Mouse (Mus musculus): ENCODE results near the gene Map3k3. TPM values are rescaled to one million over a fixed set of nuclear protein-coding genes. Genes with fewer than 3 reads are reported as not detected.
A peak's percentile ranks its signal among the peaks of the same experiment; 100 is the strongest.
"Not testable (repeated sequence)": the region's sequence is repeated elsewhere in the genome, so short reads cannot be mapped to it uniquely, and the experiment has no call there.

Gene Map3k3
- total RNA-seq, 2 experiments from 2014 or later = 35.7 to 42.7 TPM

- intact Hi-C loops (cut with DNase I) = no loop called here
Measured at GRCm38 (mm10) chr11:106179711-106180448, 95.5 kb downstream of the Map3k3 start.

GRCm38 (mm10) chr11:106180449-106180801, 96.0 kb downstream of the Map3k3 start:
- DNase-seq (ENCODE audit: low spot score) = no peak
- intact Hi-C loops (cut with DNase I) = no loop called here

More at GRCm38 (mm10) chr11:106179711-106180448, 95.5 kb downstream of the Map3k3 start:
- DNase-seq (ENCODE audit: low spot score) = no peak

- intact Hi-C loops (cut with DNase I) = no loop called here
- no peak for DNase-seq (ENCODE audit: low spot score)
Measured at GRCm38 (mm10) chr11:106187326-106187725, 102.9 kb downstream of the Map3k3 start.

GRCm38 (mm10) chr11:106191716-106192115, 107.3 kb downstream of the Map3k3 start:
- intact Hi-C loops (cut with DNase I) = no loop called here
- DNase-seq (ENCODE audit: low spot score) = no peak

GRCm38 (mm10) chr11:106192241-106192640, 107.8 kb downstream of the Map3k3 start:
- intact Hi-C loops (cut with DNase I) = no loop called here
- DNase-seq (ENCODE audit: low spot score) = no peak

GRCm38 (mm10) chr11:106192657-106193370, 108.4 kb downstream of the Map3k3 start:
- DNase-seq (ENCODE audit: low spot score) = no peak

GRCm38 (mm10) chr11:106193371-106194154, 109.2 kb downstream of the Map3k3 start:
- peak; percentile 93 for DNase-seq (ENCODE audit: low spot score)
- intact Hi-C loops (cut with DNase I) = loop anchor here (2.0 kb wide), 1 partner anchor 21 kb away; no protein-coding TSS in a partner anchor

More at GRCm38 (mm10) chr11:106192657-106193370, 108.4 kb downstream of the Map3k3 start:
- intact Hi-C loops (cut with DNase I) = no loop called here

- no peak for DNase-seq (ENCODE audit: low spot score)
- intact Hi-C loops (cut with DNase I) = loop anchor here (2.0 kb wide), 1 partner anchor 21 kb away; no protein-coding TSS in a partner anchor
Measured at GRCm38 (mm10) chr11:106194155-106194541, 109.7 kb downstream of the Map3k3 start.

- no peak for DNase-seq (ENCODE audit: low spot score)
- intact Hi-C loops (cut with DNase I) = loop anchor here (2.0 kb wide), 1 partner anchor 20 kb away; no protein-coding TSS in a partner anchor
Measured at GRCm38 (mm10) chr11:106194891-106195290, 110.5 kb downstream of the Map3k3 start.

- intact Hi-C loops (cut with DNase I) = loop anchor here (2.0 kb wide), 1 partner anchor 19 kb away; no protein-coding TSS in a partner anchor
- DNase-seq (ENCODE audit: low spot score) = no peak
Measured at GRCm38 (mm10) chr11:106195341-106195740, 110.9 kb downstream of the Map3k3 start.

GRCm38 (mm10) chr11:106198277-106198676, 113.9 kb downstream of the Map3k3 start:
- DNase-seq (ENCODE audit: low spot score) = no peak
- intact Hi-C loops (cut with DNase I) = no loop called here

- DNase-seq (ENCODE audit: low spot score); intact Hi-C loops (cut with DNase I): not testable (repeated sequence)
Measured at GRCm38 (mm10) chr11:106199997-106200396, 115.6 kb downstream of the Map3k3 start.

GRCm38 (mm10) chr11:106200756-106201155, 116.3 kb downstream of the Map3k3 start:
- DNase-seq (ENCODE audit: low spot score) = no peak
- intact Hi-C loops (cut with DNase I) = no loop called here

GRCm38 (mm10) chr11:106201337-106202122, 117.1 kb downstream of the Map3k3 start:
- DNase-seq (ENCODE audit: low spot score) = no peak

GRCm38 (mm10) chr11:106202123-106202465, 117.7 kb downstream of the Map3k3 start, which contains the start of gene Strada:
Strada (minus strand) TSS chr11:106202168.
- intact Hi-C loops (cut with DNase I) = no loop called here
- no peak for DNase-seq (ENCODE audit: low spot score)

More at GRCm38 (mm10) chr11:106201337-106202122, 117.1 kb downstream of the Map3k3 start:
- intact Hi-C loops (cut with DNase I) = no loop called here
